Mouse (Mus musculus): Measurements from ENCODE around the gene Gm12695. TPM values are rescaled to one million over a fixed set of nuclear protein-coding genes. Genes with fewer than 3 reads are reported as not detected.
A peak's percentile ranks its signal among the peaks of the same experiment; 100 is the strongest.

The Gm12695 gene
- polyA plus RNA-seq, 2 experiments: not detected

GRCm38 (mm10) chr4:96680966-96681365 lies 104.0 kb downstream of the Gm12695 start:
- Histone ChIP-seq H3K9ac (replicated peaks) (no peak overlapping the region), H3K36me3 (replicated peaks; ENCODE audit: control insufficient read depth, insufficient read depth, low read depth) (no peaks in the 10 kb centered on the region), H3K27ac (no peak overlapping the region), H3K4me3 (ENCODE audit: insufficient read depth in 1 of 2, low read depth in 2 of 2, low read length in 2 of 2) (no peak overlapping the region), H3K4me2 (ENCODE audit: low read depth) (no peak overlapping the region), H3K27me3 (ENCODE audit: control insufficient read depth, insufficient read depth, low read length) (no peaks in the 10 kb centered on the region), H3K4me1 (replicated peaks; ENCODE audit: control insufficient read depth in 2 of 2, insufficient read depth in 2 of 2, low read length in 1 of 2) (no peaks in the 10 kb centered on the region), H3K9me3 (ENCODE audit: control insufficient read depth, low read length) (no peaks in the 10 kb centered on the region)
- no peak for TF ChIP-seq EP300 (IDR thresholded peaks at IDR 0.05; ENCODE audit: low read depth)
- no peak for TF ChIP-seq CTCF (IDR thresholded peaks at IDR 0.05; ENCODE audit: low read depth)
- no peak for ATAC-seq (ENCODE audit: insufficient read depth)
- DNase-seq (ENCODE audit: low read depth in 3 of 3, low spot score in 3 of 3): no peak

- no peak overlapping the region for H3K4me3 ChIP-seq (ENCODE audit: insufficient read depth in 1 of 2, low read depth in 2 of 2, low read length in 2 of 2)
- no peak overlapping the region for H3K9ac ChIP-seq (replicated peaks)
- no peak overlapping the region for H3K27ac ChIP-seq
- no peaks in the 10 kb centered on the region for H3K9me3 ChIP-seq (ENCODE audit: control insufficient read depth, low read length)
- DNase-seq (ENCODE audit: low read depth in 3 of 3, low spot score in 3 of 3) (no peak), ATAC-seq (ENCODE audit: insufficient read depth) (no peak)
- 8% methylated on average over 1 of the region's 1 CpGs for WGBS (ENCODE audit: insufficient replicate concordance)
- no peaks in the 10 kb centered on the region for H3K36me3 ChIP-seq (replicated peaks; ENCODE audit: control insufficient read depth, insufficient read depth, low read depth)
- no peaks in the 10 kb centered on the region for H3K4me1 ChIP-seq (replicated peaks; ENCODE audit: control insufficient read depth in 2 of 2, insufficient read depth in 2 of 2, low read length in 1 of 2)
- TF ChIP-seq CTCF (IDR thresholded peaks at IDR 0.05; ENCODE audit: low read depth) (0 out of 2 replicates have a peak, but pooled peaks have one; percentile 4), EP300 (IDR thresholded peaks at IDR 0.05; ENCODE audit: low read depth) (no peak)
- H3K4me2 ChIP-seq (ENCODE audit: low read depth): no peak overlapping the region
- H3K27me3 ChIP-seq (ENCODE audit: control insufficient read depth, insufficient read depth, low read length): no peaks in the 10 kb centered on the region
Observed at GRCm38 (mm10) chr4:96680233-96680632, 104.8 kb downstream of the Gm12695 start.

Other genes starting within 250 kb of the Gm12695 start
- gene Cyp2j6, start 231.5 kb downstream of the Gm12695 start, polyA plus RNA-seq (2012; rRNA removed): 0.36 and 0.63 TPM in 2 replicates
- 0.78 and 1.1 TPM in 2 replicates for gene Cyp2j6, start 231.5 kb downstream of the Gm12695 start, polyA plus RNA-seq (2014; fragmentation: Nextera tagmentation; extraction: Ambion mirVana)
- 0.09 TPM in 2 replicates for gene Cyp2j9, start 193.6 kb downstream of the Gm12695 start, polyA plus RNA-seq (2012; rRNA removed)
- gene Cyp2j9, start 193.6 kb downstream of the Gm12695 start, polyA plus RNA-seq (2014; fragmentation: Nextera tagmentation; extraction: Ambion mirVana): 0.22 TPM in 1 of 2 replicates, not detected in the other
- 0.06 and 0.09 TPM in 2 replicates for gene Cyp2j5, start 121.0 kb downstream of the Gm12695 start, polyA plus RNA-seq (2012; rRNA removed)
- gene Cyp2j5, start 121.0 kb downstream of the Gm12695 start, polyA plus RNA-seq (2014; fragmentation: Nextera tagmentation; extraction: Ambion mirVana): not detected in 2 replicates

All from liver, embryonic 14.5 days (tissue).